ENCODE assay signal across 9 mouse cellular contexts in the genomic region with DNA sequence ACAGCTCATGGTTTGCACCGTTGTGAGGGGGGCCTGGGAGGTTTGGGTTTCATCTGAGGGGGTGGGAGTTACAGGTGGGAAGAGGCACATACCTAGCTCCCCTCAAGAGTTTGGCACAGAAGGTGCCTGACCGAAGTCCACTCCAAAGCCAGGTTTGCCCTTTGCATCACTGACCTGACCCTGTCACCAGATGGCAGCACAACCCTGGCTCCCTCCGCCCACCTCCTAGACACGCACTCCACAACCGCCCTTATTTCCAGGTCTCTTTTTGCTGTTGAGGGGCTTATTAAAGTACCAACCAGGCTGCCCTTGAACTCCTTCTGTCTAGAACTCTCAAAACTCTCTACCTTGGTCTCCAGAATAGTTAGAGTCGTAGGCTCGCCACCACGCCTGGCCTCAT. TPM values are rescaled to one million over a fixed set of nuclear protein-coding genes. Genes with fewer than 3 reads are reported as not detected.
A peak's percentile ranks its signal among the peaks of the same experiment; 100 is the strongest.
DNase-seq lines count a peak whose midpoint lies in the region; ATAC-seq and TF ChIP-seq lines count a peak whose summit lies in the region.
"Had no signal": no experiment of that assay in that cellular context is flagged by ENCODE, and none has a peak within 500 bp of the region (broad histone marks: within the 10 kb centered on the region; RNA-seq: fewer than 3 reads in every experiment).

No protein-coding gene starts in this region.

- H3K27me3 ChIP-seq in kidney, embryonic 15.5 days, result no peaks in the 10 kb centered on the region
- H3K27me3 ChIP-seq in embryonic facial prominence, embryonic 14.5 days (replicated peaks; ENCODE audit: control insufficient read depth, insufficient read depth, low read length), result no peaks in the 10 kb centered on the region
- no peaks in the 10 kb centered on the region for H3K27me3 ChIP-seq in liver, adult 2 months (ENCODE audit: control insufficient read depth, insufficient read depth, low read length)
- H3K27me3 ChIP-seq in midbrain, embryonic 13.5 days, result no peaks in the 10 kb centered on the region
- H3K27me3 ChIP-seq: limb, embryonic 13.5 days had no signal

- no peaks in the 10 kb centered on the region for H3K4me1 ChIP-seq in kidney, embryonic 15.5 days
- H3K4me1 ChIP-seq in embryonic facial prominence, embryonic 14.5 days (ENCODE audit: control insufficient read depth, insufficient read depth, low read length), result no peaks in the 10 kb centered on the region
- peaks cover 13% of the 10 kb centered on the region; the same call in 1 of the 2 replicates for H3K4me1 ChIP-seq in liver, adult 2 months (ENCODE audit: control insufficient read depth, insufficient read depth, low read length)
- H3K4me1 ChIP-seq in midbrain, embryonic 13.5 days (replicated peaks), result no peaks in the 10 kb centered on the region
- H3K4me1 ChIP-seq: limb, embryonic 13.5 days had no signal

- H3K79me2 ChIP-seq in liver, adult 2 months (ENCODE audit: control insufficient read depth, insufficient read depth, low read length), result no peaks in the 10 kb centered on the region

- peak; percentile 96 for TF ChIP-seq CTCF in liver, adult 2 months (IDR thresholded peaks at IDR 0.05; ENCODE audit: low read depth, low read length)

- ATAC-seq in kidney, embryonic 15.5 days (replicated peaks; ENCODE audit: low FRiP score), result no peak
- ATAC-seq in embryonic facial prominence, embryonic 14.5 days (ENCODE audit: low read depth), result peak; percentile 34; the same call in 1 of the 2 replicates
- ATAC-seq in midbrain, embryonic 13.5 days, result no peak

- WGBS in kidney, embryonic 15.5 days, result 45% methylated on average over 8 of the region's 8 CpGs
- 51% methylated on average over 8 of the region's 8 CpGs for WGBS in embryonic facial prominence, embryonic 14.5 days
- WGBS in liver, adult 2 months, result 29% methylated on average over 8 of the region's 8 CpGs
- WGBS in midbrain, embryonic 13.5 days, result 54% methylated on average over 8 of the region's 8 CpGs

- H3K36me3 ChIP-seq in kidney, embryonic 15.5 days, result peaks cover 43% of the 10 kb centered on the region
- peaks cover 30% of the 10 kb centered on the region for H3K36me3 ChIP-seq in embryonic facial prominence, embryonic 14.5 days (ENCODE audit: control insufficient read depth, insufficient read depth, low read length)
- no peaks in the 10 kb centered on the region for H3K36me3 ChIP-seq in liver, adult 2 months (ENCODE audit: control insufficient read depth, insufficient read depth, low read length)
- peaks cover 28% of the 10 kb centered on the region for H3K36me3 ChIP-seq in midbrain, embryonic 13.5 days

- H3K9ac ChIP-seq in kidney, embryonic 15.5 days, result no peak overlapping the region
- H3K9ac ChIP-seq in embryonic facial prominence, embryonic 14.5 days (ENCODE audit: low read depth, low read length), result no peak overlapping the region
- H3K9ac ChIP-seq in liver, adult 2 months (ENCODE audit: low read depth, low read length), result no peak overlapping the region
- H3K9ac ChIP-seq in midbrain, embryonic 13.5 days (replicated peaks), result no peak overlapping the region
- H3K9ac ChIP-seq: limb, embryonic 13.5 days had no signal

- no peak overlapping the region for H3K4me2 ChIP-seq in kidney, embryonic 15.5 days
- no peak overlapping the region for H3K4me2 ChIP-seq in embryonic facial prominence, embryonic 14.5 days (ENCODE audit: low read depth, low read length)
- no peak overlapping the region for H3K4me2 ChIP-seq in midbrain, embryonic 13.5 days (replicated peaks)
- H3K4me2 ChIP-seq: limb, embryonic 13.5 days had no signal

- TF ChIP-seq POLR2A in liver, adult 2 months (IDR thresholded peaks at IDR 0.05; ENCODE audit: extremely low read depth, insufficient read depth, low read length), result no peak

- no peak overlapping the region for H3K27ac ChIP-seq in kidney, embryonic 15.5 days
- H3K27ac ChIP-seq in embryonic facial prominence, embryonic 14.5 days (replicated peaks; ENCODE audit: low read depth, low read length), result no peak overlapping the region
- H3K27ac ChIP-seq in liver, adult 2 months (replicated peaks; ENCODE audit: insufficient read depth, low read depth, low read length), result no peak overlapping the region
- H3K27ac ChIP-seq in midbrain, embryonic 13.5 days, result no peak overlapping the region
- H3K27ac ChIP-seq: limb, embryonic 13.5 days had no signal

- H3K9me3 ChIP-seq in kidney, embryonic 15.5 days (replicated peaks), result no peaks in the 10 kb centered on the region
- no peaks in the 10 kb centered on the region for H3K9me3 ChIP-seq in embryonic facial prominence, embryonic 14.5 days (ENCODE audit: control insufficient read depth, low read length)
- no peaks in the 10 kb centered on the region for H3K9me3 ChIP-seq in midbrain, embryonic 13.5 days

- no peak overlapping the region for H3K4me3 ChIP-seq in kidney, embryonic 15.5 days (replicated peaks)
- H3K4me3 ChIP-seq in embryonic facial prominence, embryonic 14.5 days (ENCODE audit: low read depth, low read length), result no peak overlapping the region
- no peak overlapping the region for H3K4me3 ChIP-seq in liver, adult 2 months (ENCODE audit: insufficient read depth, low read depth, low read length)
- H3K4me3 ChIP-seq in midbrain, embryonic 13.5 days (replicated peaks), result no peak overlapping the region
- H3K4me3 ChIP-seq: limb, embryonic 13.5 days had no signal

- DNase-seq in kidney, adult 18-20 months, result peak; percentile 83
- DNase-seq in MN1 (ENCODE audit: low spot score), result peak; percentile 49
- DNase-seq in embryonic facial prominence, embryonic 14.5 days (ENCODE audit: low spot score), result no peak
- peak; percentile 79 for DNase-seq in liver, adult 2 months (ENCODE audit: extremely low read depth, low read depth, low spot score)
- DNase-seq in retina, embryonic 14.5 days (ENCODE audit: low spot score), result peak; percentile 54
- no peak for DNase-seq in right cerebral cortex, postnatal 36 days (ENCODE audit: low spot score in 2 of 2)

RNA-seq across cellular contexts. Expression of a gene that starts 9.4 kb away (rescaled TPM):
- polyA plus RNA-seq in kidney, embryonic 15.5 days (2015; fragmentation: Nextera tagmentation; extraction: Ambion mirVana), result 284 and 313 TPM in 2 replicates
- 249 and 275 TPM in 2 replicates for polyA plus RNA-seq in embryonic facial prominence, embryonic 14.5 days (2014; fragmentation: Nextera tagmentation; extraction: Ambion mirVana)
- 26.2 and 34.5 TPM in 2 replicates for total RNA-seq in liver, adult 2 months (2014; rRNA removed)
- polyA plus RNA-seq in liver, adult 2 months (2012; rRNA removed), result 69.9 and 75.2 TPM in 2 replicates
- polyA plus RNA-seq in midbrain, embryonic 13.5 days (2015; fragmentation: Nextera tagmentation; extraction: Ambion mirVana), result 298 and 301 TPM in 2 replicates

RNA-seq across cellular contexts. Expression of a gene that starts 20.0 kb away (rescaled TPM):
- 12.1 and 12.8 TPM in 2 replicates for polyA plus RNA-seq in kidney, embryonic 15.5 days (2015; fragmentation: Nextera tagmentation; extraction: Ambion mirVana)
- 9.1 and 11.6 TPM in 2 replicates for polyA plus RNA-seq in embryonic facial prominence, embryonic 14.5 days (2014; fragmentation: Nextera tagmentation; extraction: Ambion mirVana)
- not detected in 2 replicates for total RNA-seq in liver, adult 2 months (2014; rRNA removed)
- 10.6 and 10.8 TPM in 2 replicates for polyA plus RNA-seq in liver, adult 2 months (2012; rRNA removed)
- polyA plus RNA-seq in midbrain, embryonic 13.5 days (2015; fragmentation: Nextera tagmentation; extraction: Ambion mirVana), result 9.8 and 11.2 TPM in 2 replicates

RNA-seq across cellular contexts. Expression of a gene that starts 47.4 kb away (rescaled TPM):
- 5.1 and 5.7 TPM in 2 replicates for polyA plus RNA-seq in kidney, embryonic 15.5 days (2015; fragmentation: Nextera tagmentation; extraction: Ambion mirVana)
- 18.1 and 30.3 TPM in 2 replicates for polyA plus RNA-seq in embryonic facial prominence, embryonic 14.5 days (2014; fragmentation: Nextera tagmentation; extraction: Ambion mirVana)
- 125 and 147 TPM in 2 replicates for total RNA-seq in liver, adult 2 months (2014; rRNA removed)
- polyA plus RNA-seq in liver, adult 2 months (2012; rRNA removed), result 200 and 210 TPM in 2 replicates
- 0.20 TPM in 1 of 2 replicates, not detected in the other for polyA plus RNA-seq in midbrain, embryonic 13.5 days (2015; fragmentation: Nextera tagmentation; extraction: Ambion mirVana)

RNA-seq across cellular contexts. Expression of a gene that starts 48.3 kb away (rescaled TPM):
- polyA plus RNA-seq in kidney, embryonic 15.5 days (2015; fragmentation: Nextera tagmentation; extraction: Ambion mirVana), result 47.3 and 48.1 TPM in 2 replicates
- 40.0 and 40.6 TPM in 2 replicates for polyA plus RNA-seq in embryonic facial prominence, embryonic 14.5 days (2014; fragmentation: Nextera tagmentation; extraction: Ambion mirVana)
- 4.8 and 5.8 TPM in 2 replicates for total RNA-seq in liver, adult 2 months (2014; rRNA removed)
- 19.6 and 24.8 TPM in 2 replicates for polyA plus RNA-seq in liver, adult 2 months (2012; rRNA removed)
- polyA plus RNA-seq in midbrain, embryonic 13.5 days (2015; fragmentation: Nextera tagmentation; extraction: Ambion mirVana), result 27.1 and 28.0 TPM in 2 replicates

Comparison
In these comparisons a context has a peak if more than half of its experiments do, and no peak if none do; other contexts are left out.
1. DNase-seq: peak in kidney, adult 18-20 months (single experiment), MN1 (single experiment), liver, adult 2 months (single experiment) and retina, embryonic 14.5 days (single experiment); none in embryonic facial prominence, embryonic 14.5 days (single experiment) and right cerebral cortex, postnatal 36 days (0 of 2).